Mouse (Mus musculus) forebrain, embryonic 11.5 days (tissue): ENCODE data around the gene Gfra1. TPM values are rescaled to one million over a fixed set of nuclear protein-coding genes. Genes with fewer than 3 reads are reported as not detected.

Experiments used
- ATAC-seq: fragments of 200-750 bp; cut with Nextera tagmentation; replicated peaks from 2 replicates; pipeline ENCODE4 v1.8.0; 2017; ENCODE audit warnings: moderate TSS enrichment; ENCODE audit not compliant: low FRiP score
- DNase-seq: peaks from one replicate; pipeline ENCODE4 v3.0.0-alpha.2; 2017; ENCODE audit warnings: low spot score
- H3K27ac ChIP-seq: fragments of 300-500 bp; sonication (generic); 2 replicates; pipeline ENCODE4 v1.5.1; 2014; ENCODE audit warnings: low read depth, low read length
- H3K27me3 ChIP-seq: fragments of 300-500 bp; sonication (generic); 2 replicates; pipeline ENCODE4 v1.6.1; 2014; ENCODE audit warnings: mild to moderate bottlenecking, low read length, mixed read lengths; ENCODE audit not compliant: control insufficient read depth, insufficient read depth
- H3K36me3 ChIP-seq: fragments of 300-500 bp; sonication (generic); 2 replicates; pipeline ENCODE4 v1.6.1; 2014; ENCODE audit warnings: mild to moderate bottlenecking, low read length, moderate library complexity, mixed read lengths; ENCODE audit not compliant: control insufficient read depth, insufficient read depth
- H3K4me1 ChIP-seq: fragments of 300-500 bp; sonication (generic); replicated peaks from 2 replicates; pipeline ENCODE4 v1.6.1; 2014; ENCODE audit warnings: low read length, mixed read lengths; ENCODE audit not compliant: control insufficient read depth, insufficient read depth
- H3K4me2 ChIP-seq: fragments of 300-500 bp; sonication (generic); 2 replicates; pipeline ENCODE4 v1.6.1; 2014; ENCODE audit warnings: low read depth, mild to moderate bottlenecking, low read length, moderate library complexity, mixed read lengths; ENCODE audit not compliant: severe bottlenecking
- H3K4me3 ChIP-seq: fragments of 300-500 bp; sonication (generic); 2 replicates; pipeline ENCODE4 v1.5.1; 2014; ENCODE audit warnings: low read depth, low read length
- H3K9ac ChIP-seq: fragments of 300-500 bp; sonication (generic); 2 replicates; pipeline ENCODE4 v1.6.1; 2014; ENCODE audit warnings: low read length
- H3K9me3 ChIP-seq: fragments of 300-500 bp; sonication (generic); 2 replicates; pipeline ENCODE4 v1.6.1; 2016; ENCODE audit warnings: low read length, mixed read lengths; ENCODE audit not compliant: control insufficient read depth
- WGBS: fragments of 180-500 bp; shearing (Covaris S2); extraction: QIAGEN DNeasy Blood & Tissue Kit; methylation state at CpG from one replicate; pipeline ENCODE4 v1.1.7; 2014; 5-methylcytosine and 5-hydroxymethylcytosine counted together
- polyA plus RNA-seq: library from polyadenylated mRNA; unstranded; fragments of >200 nt; fragmentation: Nextera tagmentation; extraction: Ambion mirVana; gene quantifications from 2 replicates; pipeline ENCODE4 v1.2.1, GENCODE M21; 2014

Gene Gfra1
- polyA plus RNA-seq, 1 experiment from 2014 or later, result 9.6 TPM

GRCm38 (mm10) chr19:58316474-58316873 is 139.2 kb downstream of the Gfra1 start:
- ATAC-seq, result no peak
- H3K36me3 ChIP-seq, result no peaks in the 10 kb centered on the region
- DNase-seq, result no peak
- H3K4me3 ChIP-seq, result no peak overlapping the region
- 88% methylated on average over 5 of the region's 5 CpGs for WGBS
- H3K9ac ChIP-seq, result no peak overlapping the region
- peaks cover 8% of the 10 kb centered on the region; the same call in 1 of the 2 replicates for H3K9me3 ChIP-seq
- H3K27ac ChIP-seq, result no peak overlapping the region
- H3K4me1 ChIP-seq, result 0 out of 2 replicates have a peak, but pooled peaks cover 2% of the 10 kb centered on the region
- H3K27me3 ChIP-seq, result no peaks in the 10 kb centered on the region
- no peak overlapping the region for H3K4me2 ChIP-seq

GRCm38 (mm10) chr19:58315681-58316080 is 140.0 kb downstream of the Gfra1 start:
- Histone ChIP-seq H3K27me3 (no peaks in the 10 kb centered on the region), H3K9me3 (peaks cover 8% of the 10 kb centered on the region; the same call in 1 of the 2 replicates), H3K4me1 (0 out of 2 replicates have a peak, but pooled peaks cover 2% of the 10 kb centered on the region), H3K9ac (no peak overlapping the region), H3K4me3 (no peak overlapping the region), H3K36me3 (no peaks in the 10 kb centered on the region), H3K27ac (no peak overlapping the region), H3K4me2 (no peak overlapping the region)
- no peak for ATAC-seq
- peak; percentile 21 for DNase-seq
- WGBS, result 85% methylated on average over 5 of the region's 5 CpGs

- ATAC-seq, result no peak
- DNase-seq, result peak; percentile 14
- Histone ChIP-seq H3K4me3 (no peak overlapping the region), H3K9me3 (peaks cover 8% of the 10 kb centered on the region; the same call in 1 of the 2 replicates), H3K36me3 (no peaks in the 10 kb centered on the region), H3K4me1 (0 out of 2 replicates have a peak, but pooled peaks cover 4% of the 10 kb centered on the region), H3K27ac (no peak overlapping the region), H3K4me2 (no peak overlapping the region), H3K27me3 (no peaks in the 10 kb centered on the region), H3K9ac (no peak overlapping the region)
- 73% methylated on average over 5 of the region's 5 CpGs for WGBS
Observed at GRCm38 (mm10) chr19:58314631-58315030, 141.1 kb downstream of the Gfra1 start.

- Histone ChIP-seq H3K27ac (no peak overlapping the region), H3K27me3 (no peaks in the 10 kb centered on the region)
- 82% methylated on average over 2 of the region's 2 CpGs for WGBS
Observed at GRCm38 (mm10) chr19:58313785-58314184, 141.9 kb downstream of the Gfra1 start.

GRCm38 (mm10) chr19:58312492-58312891 is 143.2 kb downstream of the Gfra1 start:
- H3K27me3 ChIP-seq, result no peaks in the 10 kb centered on the region
- WGBS, result 83% methylated on average over 2 of the region's 2 CpGs
- H3K27ac ChIP-seq, result no peak overlapping the region
- H3K4me1 ChIP-seq, result 0 out of 2 replicates have a peak, but pooled peaks cover 4% of the 10 kb centered on the region
- DNase-seq (peak; percentile 13), ATAC-seq (no peak)
- H3K36me3 ChIP-seq, result no peaks in the 10 kb centered on the region
- H3K9ac ChIP-seq, result no peak overlapping the region
- H3K4me2 ChIP-seq, result no peak overlapping the region
- peaks cover 8% of the 10 kb centered on the region; the same call in 1 of the 2 replicates for H3K9me3 ChIP-seq
- no peak overlapping the region for H3K4me3 ChIP-seq

More at GRCm38 (mm10) chr19:58313785-58314184, 141.9 kb downstream of the Gfra1 start:
- no peaks in the 10 kb centered on the region for H3K36me3 ChIP-seq
- H3K4me3 ChIP-seq, result no peak overlapping the region
- ATAC-seq, result no peak
- peaks cover 8% of the 10 kb centered on the region; the same call in 1 of the 2 replicates for H3K9me3 ChIP-seq
- H3K4me2 ChIP-seq, result no peak overlapping the region
- no peak overlapping the region for H3K9ac ChIP-seq
- peak; percentile 44 for DNase-seq
- H3K4me1 ChIP-seq, result 0 out of 2 replicates have a peak, but pooled peaks cover 4% of the 10 kb centered on the region

GRCm38 (mm10) chr19:58310334-58311315 is 145.1 kb downstream of the Gfra1 start:
- Histone ChIP-seq H3K9me3 (peaks cover 8% of the 10 kb centered on the region; the same call in 1 of the 2 replicates), H3K27me3 (no peaks in the 10 kb centered on the region), H3K4me3 (no peak overlapping the region), H3K4me1 (0 out of 2 replicates have a peak, but pooled peaks cover 2% of the 10 kb centered on the region), H3K9ac (no peak overlapping the region), H3K4me2 (no peak overlapping the region), H3K36me3 (no peaks in the 10 kb centered on the region), H3K27ac (no peak overlapping the region)
- DNase-seq, result peak; percentile 47
- 70% methylated on average over 12 of the region's 12 CpGs for WGBS
- no peak for ATAC-seq

GRCm38 (mm10) chr19:58309620-58310275 is 146.0 kb downstream of the Gfra1 start:
- ATAC-seq (no peak), DNase-seq (peak; percentile 43)
- Histone ChIP-seq H3K27me3 (no peaks in the 10 kb centered on the region), H3K9ac (no peak overlapping the region), H3K9me3 (peaks cover 8% of the 10 kb centered on the region; the same call in 1 of the 2 replicates), H3K36me3 (no peaks in the 10 kb centered on the region), H3K27ac (no peak overlapping the region), H3K4me3 (no peak overlapping the region), H3K4me1 (0 out of 2 replicates have a peak, but pooled peaks cover 2% of the 10 kb centered on the region), H3K4me2 (no peak overlapping the region)
- 82% methylated on average over 14 of the region's 14 CpGs for WGBS

- Histone ChIP-seq H3K9me3 (no peaks in the 10 kb centered on the region), H3K4me1 (no peaks in the 10 kb centered on the region), H3K27me3 (no peaks in the 10 kb centered on the region), H3K27ac (no peak overlapping the region), H3K9ac (no peak overlapping the region), H3K4me3 (no peak overlapping the region), H3K4me2 (no peak overlapping the region), H3K36me3 (no peaks in the 10 kb centered on the region)
- ATAC-seq (no peak), DNase-seq (peak; percentile 19)
- 87% methylated on average over 7 of the region's 7 CpGs for WGBS
Observed at GRCm38 (mm10) chr19:58301105-58301504, 154.6 kb downstream of the Gfra1 start.
